Comparison of ENCODE assay signal across 11 mouse cellular contexts in the genomic region with DNA sequence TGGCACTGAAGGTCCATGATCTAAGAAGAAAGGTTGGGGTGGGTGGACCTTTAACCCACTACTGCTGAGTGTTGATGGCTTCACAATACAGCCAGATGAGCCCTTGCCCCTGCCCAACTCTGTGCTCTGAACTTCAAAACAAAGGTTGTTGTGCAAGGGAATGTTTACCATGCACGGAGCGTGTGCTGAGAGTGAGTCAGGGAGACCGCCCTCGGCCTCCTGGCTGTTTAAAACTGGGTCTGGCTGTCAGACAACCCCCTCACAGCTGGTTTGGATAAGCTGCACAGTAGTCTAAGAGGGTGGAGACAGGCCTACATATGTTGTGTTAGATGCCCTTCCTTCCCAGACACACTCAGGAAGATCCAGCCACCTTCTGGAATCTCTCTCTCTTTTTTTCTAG. TPM values are rescaled to one million over a fixed set of nuclear protein-coding genes. Genes with fewer than 3 reads are reported as not detected.
DNase-seq lines count a peak whose midpoint lies in the region; ATAC-seq and TF ChIP-seq lines count a peak whose summit lies in the region.
"Had no signal": no experiment of that assay in that cellular context is flagged by ENCODE, and none has a peak within 500 bp of the region (broad histone marks: within the 10 kb centered on the region; RNA-seq: fewer than 3 reads in every experiment).

No protein-coding gene starts in this region.

- 54% methylated on average over 4 of the region's 4 CpGs for WGBS in kidney, postnatal 0 days
- 28% methylated on average over 4 of the region's 4 CpGs for WGBS in embryonic facial prominence, embryonic 12.5 days
- 15% methylated on average over 4 of the region's 4 CpGs for WGBS in limb, embryonic 15.5 days
- WGBS in kidney, adult 2 months = 76% methylated on average over 4 of the region's 4 CpGs

- peaks cover 38% of the 10 kb centered on the region for H3K36me3 ChIP-seq in kidney, postnatal 0 days (ENCODE audit: insufficient read depth, low read length)
- no peaks in the 10 kb centered on the region for H3K36me3 ChIP-seq in embryonic facial prominence, embryonic 12.5 days
- peaks cover 14% of the 10 kb centered on the region for H3K36me3 ChIP-seq in limb, embryonic 15.5 days
- peaks cover 5% of the 10 kb centered on the region; the same call in 1 of the 2 replicates for H3K36me3 ChIP-seq in kidney, adult 2 months (ENCODE audit: control insufficient read depth, insufficient read depth, low read length)

- H3K27me3 ChIP-seq in kidney, postnatal 0 days (ENCODE audit: insufficient read depth, low read length) = no peaks in the 10 kb centered on the region
- H3K27me3 ChIP-seq in embryonic facial prominence, embryonic 12.5 days = no peaks in the 10 kb centered on the region
- no peaks in the 10 kb centered on the region for H3K27me3 ChIP-seq in limb, embryonic 15.5 days
- H3K27me3 ChIP-seq in kidney, adult 2 months (replicated peaks; ENCODE audit: control insufficient read depth, insufficient read depth, low read length) = no peaks in the 10 kb centered on the region
- H3K27me3 ChIP-seq: forebrain, embryonic 13.5 days had no signal

- DNase-seq in kidney, postnatal 0 days (ENCODE audit: low spot score) = no peak
- no peak for DNase-seq in kidney, adult 8-10 months
- peak; percentile 92 for DNase-seq in NIH3T3 (ENCODE audit: low read depth)
- no peak for DNase-seq in ovary, postnatal 14 days (ENCODE audit: low spot score)
- no peak for DNase-seq in kidney, adult 2 months
- DNase-seq: heart, postnatal 36 days; thymus, adult 2 months had no signal

- ATAC-seq in kidney, postnatal 0 days (replicated peaks; ENCODE audit: low FRiP score, low read depth) = no peak
- ATAC-seq in embryonic facial prominence, embryonic 12.5 days (ENCODE audit: insufficient number of reproducible peaks, insufficient read depth, low FRiP score, low TSS enrichment) = no peak
- no peak for ATAC-seq in limb, embryonic 15.5 days (ENCODE audit: insufficient number of reproducible peaks, low FRiP score, low TSS enrichment, low read depth)
- ATAC-seq in megakaryocyte, adult 5-6 weeks (ENCODE audit: poor library complexity, severe bottlenecking) = no peak
- ATAC-seq: forebrain, embryonic 13.5 days had no signal

- H3K27ac ChIP-seq in kidney, postnatal 0 days = peak overlapping the region; percentile 57; the same call in 1 of the 2 replicates
- peak overlapping the region; percentile 24; the same call in 1 of the 2 replicates for H3K27ac ChIP-seq in embryonic facial prominence, embryonic 12.5 days
- H3K27ac ChIP-seq in limb, embryonic 15.5 days = peak overlapping the region; percentile 55
- H3K27ac ChIP-seq in kidney, adult 2 months (ENCODE audit: insufficient read depth, low read depth, low read length) = no peak overlapping the region
- H3K27ac ChIP-seq: forebrain, embryonic 13.5 days had no signal

- no peak for TF ChIP-seq CTCF in kidney, postnatal 0 days (IDR thresholded peaks at IDR 0.05; ENCODE audit: low read depth)
- no peak for TF ChIP-seq CTCF in kidney, adult 2 months (conservative IDR thresholded peaks at IDR 0.05; ENCODE audit: insufficient read depth, insufficient read length, low read depth, low read length)

- H3K9ac ChIP-seq in kidney, postnatal 0 days (ENCODE audit: low read depth, low read length) = no peak overlapping the region
- no peak overlapping the region for H3K9ac ChIP-seq in embryonic facial prominence, embryonic 12.5 days
- no peak overlapping the region for H3K9ac ChIP-seq in limb, embryonic 15.5 days
- H3K9ac ChIP-seq: forebrain, embryonic 13.5 days had no signal

- H3K4me1 ChIP-seq in kidney, postnatal 0 days (replicated peaks; ENCODE audit: insufficient read depth, low read length) = 0 out of 2 replicates have a peak, but pooled peaks cover 4% of the 10 kb centered on the region
- peaks cover 17% of the 10 kb centered on the region; the same call in 1 of the 2 replicates for H3K4me1 ChIP-seq in embryonic facial prominence, embryonic 12.5 days
- H3K4me1 ChIP-seq in limb, embryonic 15.5 days = peaks cover 34% of the 10 kb centered on the region
- H3K4me1 ChIP-seq in kidney, adult 2 months (ENCODE audit: control insufficient read depth, insufficient read depth, low read length) = no peaks in the 10 kb centered on the region

- TF ChIP-seq POLR2A in kidney, adult 2 months (IDR thresholded peaks at IDR 0.05; ENCODE audit: low read depth, low read length) = no peak

- H3K9me3 ChIP-seq in kidney, postnatal 0 days (replicated peaks; ENCODE audit: low read length) = no peaks in the 10 kb centered on the region
- H3K9me3 ChIP-seq in embryonic facial prominence, embryonic 12.5 days = no peaks in the 10 kb centered on the region
- no peaks in the 10 kb centered on the region for H3K9me3 ChIP-seq in limb, embryonic 15.5 days
- H3K9me3 ChIP-seq: forebrain, embryonic 13.5 days had no signal

- H3K4me2 ChIP-seq in kidney, postnatal 0 days (ENCODE audit: low read length) = no peak overlapping the region
- H3K4me2 ChIP-seq in embryonic facial prominence, embryonic 12.5 days (replicated peaks) = no peak overlapping the region
- no peak overlapping the region for H3K4me2 ChIP-seq in limb, embryonic 15.5 days
- H3K4me2 ChIP-seq: forebrain, embryonic 13.5 days had no signal

- no peak overlapping the region for H3K4me3 ChIP-seq in kidney, postnatal 0 days (replicated peaks; ENCODE audit: low read depth, low read length)
- H3K4me3 ChIP-seq in embryonic facial prominence, embryonic 12.5 days = no peak overlapping the region
- H3K4me3 ChIP-seq in limb, embryonic 15.5 days = no peak overlapping the region
- no peak overlapping the region for H3K4me3 ChIP-seq in kidney, adult 2 months (ENCODE audit: insufficient read depth, low read depth, low read length)
- H3K4me3 ChIP-seq: forebrain, embryonic 13.5 days had no signal

RNA-seq across cellular contexts. Expression of a gene that starts 51.1 kb away (rescaled TPM):
- 203 and 212 TPM in 2 replicates for polyA plus RNA-seq in kidney, postnatal 0 days (2015; fragmentation: Nextera tagmentation; extraction: Ambion mirVana)
- 152 and 156 TPM in 2 replicates for polyA plus RNA-seq in embryonic facial prominence, embryonic 12.5 days (2016; fragmentation: Nextera tagmentation; extraction: Ambion mirVana)
- 161 and 163 TPM in 2 replicates for polyA plus RNA-seq in limb, embryonic 15.5 days (2015; fragmentation: Nextera tagmentation; extraction: Ambion mirVana)
- total RNA-seq in megakaryocyte, adult 5-6 weeks (2015) = 63.9 and 90.0 TPM in 2 replicates
- 57.8 and 62.5 TPM in 2 replicates for total RNA-seq in megakaryocyte, adult 5-6 weeks (2017)
- 33.9 and 43.7 TPM in 2 replicates for polyA plus RNA-seq in kidney, adult 2 months (2012; rRNA removed)
